ENCODE assay signal across 8 mouse cellular contexts in genomic region chr12:112717140-112717539, GRCm38 (mm10). TPM values are rescaled to one million over a fixed set of nuclear protein-coding genes. Genes with fewer than 3 reads are reported as not detected.
A peak's percentile ranks its signal among the peaks of the same experiment; 100 is the strongest.
DNase-seq lines count a peak whose midpoint lies in the region; ATAC-seq and TF ChIP-seq lines count a peak whose summit lies in the region.

No protein-coding gene starts in this region.

- peak in 1 of 2 experiments; percentile 55 for DNase-seq in heart, adult 2 months
- DNase-seq in heart, adult 9 months (ENCODE audit: low spot score in 2 of 2): no peak
- DNase-seq in right cerebral cortex, adult 2 months (ENCODE audit: low spot score in 2 of 2): peak; percentile 51 to 63
- DNase-seq in right cerebral cortex, postnatal 36 days (ENCODE audit: low spot score in 2 of 2): no peak
- DNase-seq in adrenal gland, postnatal 25 days: peak; percentile 57
- DNase-seq in kidney, postnatal 10 days: peak; percentile 81
- no peak for DNase-seq in frontal cortex, postnatal 25 days (ENCODE audit: low spot score in 2 of 2)

- TF ChIP-seq CTCF in heart, adult 2 months (IDR thresholded peaks at IDR 0.05): peak; percentile 75

- peak; percentile 54; the same call in 1 of the 2 replicates for ATAC-seq in neutrophil, adult 5-6 weeks (ENCODE audit: extremely low read depth, insufficient number of reproducible peaks, low FRiP score, poor library complexity, severe bottlenecking)

- H3K27me3 ChIP-seq in heart, adult 2 months (ENCODE audit: control insufficient read depth, insufficient read depth, low read length): no peaks in the 10 kb centered on the region

- H3K4me3 ChIP-seq in heart, adult 2 months: no peak overlapping the region

- TF ChIP-seq POLR2A in heart, adult 2 months (IDR thresholded peaks at IDR 0.05; ENCODE audit: insufficient read depth, low read depth, low read length): no peak

- 39% methylated on average over 7 of the region's 7 CpGs for WGBS in heart, adult 2 months

- no peak overlapping the region for H3K9ac ChIP-seq in heart, adult 2 months (ENCODE audit: low read depth, low read length)

- H3K4me1 ChIP-seq in heart, adult 2 months (ENCODE audit: control insufficient read depth, insufficient read depth, low read length): no peaks in the 10 kb centered on the region

- intact Hi-C loops in heart, adult 2 months (cut with DNase I): no loop called here

- no peak for TF ChIP-seq EP300 in heart, adult 2 months (IDR thresholded peaks at IDR 0.05; ENCODE audit: insufficient read depth, low read depth, low read length)

- H3K79me2 ChIP-seq in heart, adult 2 months (replicated peaks; ENCODE audit: control insufficient read depth, insufficient read depth, low read length): no peaks in the 10 kb centered on the region

- no peaks in the 10 kb centered on the region for H3K36me3 ChIP-seq in heart, adult 2 months (ENCODE audit: control insufficient read depth, insufficient read depth, low read length)

- H3K27ac ChIP-seq in heart, adult 2 months: no peak overlapping the region

RNA-seq across cellular contexts. Expression of gene Cep170b, which starts 3.1 kb away (rescaled TPM):
- total RNA-seq in heart, adult 2 months (2021): 10 to 100 TPM; 10.8 to 11.5 TPM
- 9.6 and 10.7 TPM in 2 replicates for polyA plus RNA-seq in heart, adult 2 months (2012; rRNA removed)
- total RNA-seq in adrenal gland, postnatal 25 days (2021): 42.4 and 58.1 TPM in 2 replicates
- total RNA-seq in neutrophil, adult 5-6 weeks (2017): 4.8 and 5.7 TPM in 2 replicates

RNA-seq across cellular contexts. Expression of gene Zbtb42, which starts 38.5 kb away (rescaled TPM):
- total RNA-seq in heart, adult 2 months (2021): 1 to 10 TPM; 4.4 to 5.9 TPM
- polyA plus RNA-seq in heart, adult 2 months (2012; rRNA removed): 9.5 and 13.6 TPM in 2 replicates
- total RNA-seq in adrenal gland, postnatal 25 days (2021): 7.9 and 12.8 TPM in 2 replicates
- total RNA-seq in neutrophil, adult 5-6 weeks (2017): 13.4 and 15.0 TPM in 2 replicates

RNA-seq across cellular contexts. Expression of gene Akt1, which starts 42.5 kb away (rescaled TPM):
- total RNA-seq in heart, adult 2 months (2021): 100 to 1,000 TPM; 189 to 207 TPM
- polyA plus RNA-seq in heart, adult 2 months (2012; rRNA removed): 148 and 149 TPM in 2 replicates
- 395 and 413 TPM in 2 replicates for total RNA-seq in adrenal gland, postnatal 25 days (2021)
- total RNA-seq in neutrophil, adult 5-6 weeks (2017): 197 and 218 TPM in 2 replicates

RNA-seq across cellular contexts. Expression of gene Pld4, which starts 43.3 kb away (rescaled TPM):
- 1 to 10 TPM; 6.6 to 6.8 TPM for total RNA-seq in heart, adult 2 months (2021)
- polyA plus RNA-seq in heart, adult 2 months (2012; rRNA removed): 17.2 and 23.5 TPM in 2 replicates
- 6.4 and 6.8 TPM in 2 replicates for total RNA-seq in adrenal gland, postnatal 25 days (2021)
- total RNA-seq in neutrophil, adult 5-6 weeks (2017): 98.0 and 114 TPM in 2 replicates

Comparison
In these comparisons a context has a peak if more than half of its experiments do, and no peak if none do; other contexts are left out.
1. DNase-seq: peak in right cerebral cortex, adult 2 months (2 of 2), adrenal gland, postnatal 25 days (single experiment) and kidney, postnatal 10 days (single experiment); none in heart, adult 9 months (0 of 2), right cerebral cortex, postnatal 36 days (0 of 2) and frontal cortex, postnatal 25 days (0 of 2).